Mouse (Mus musculus) forebrain, postnatal 0 days (tissue): ENCODE results near the gene Tns4. TPM values are rescaled to one million over a fixed set of nuclear protein-coding genes. Genes with fewer than 3 reads are reported as not detected.

ENCODE experiments used
- ATAC-seq: fragments of 200-750 bp; cut with Nextera tagmentation; 2 replicates; pipeline ENCODE4 v1.8.0; 2017; ENCODE audit warnings: mild to moderate bottlenecking, moderate library complexity
- DNase-seq: peaks from one replicate; pipeline ENCODE4 v3.0.0-alpha.2; 2015
- H3K27ac ChIP-seq: fragments of 300-500 bp; sonication (generic); 2 replicates; pipeline ENCODE4 v1.5.1; 2014; ENCODE audit warnings: low read depth, mild to moderate bottlenecking, antibody characterized with exemption, low read length, moderate library complexity, mixed read lengths
- H3K27me3 ChIP-seq: fragments of 300-500 bp; sonication (generic); 2 replicates; pipeline ENCODE4 v1.6.1; 2014; ENCODE audit warnings: mild to moderate bottlenecking, low read length, mixed read lengths; ENCODE audit not compliant: insufficient read depth
- H3K36me3 ChIP-seq: fragments of 300-500 bp; sonication (generic); 2 replicates; pipeline ENCODE4 v1.6.1; 2014; ENCODE audit warnings: mild to moderate bottlenecking, moderate library complexity; ENCODE audit not compliant: insufficient read depth
- H3K4me1 ChIP-seq: fragments of 300-500 bp; sonication (generic); 2 replicates; pipeline ENCODE4 v1.6.1; 2014; ENCODE audit warnings: antibody characterized with exemption; ENCODE audit not compliant: insufficient read depth
- H3K4me2 ChIP-seq: fragments of 300-500 bp; sonication (generic); 2 replicates; pipeline ENCODE4 v1.6.1; 2014; ENCODE audit warnings: low read depth, mild to moderate bottlenecking, moderate library complexity
- H3K4me3 ChIP-seq: fragments of 300-500 bp; sonication (generic); 2 replicates; pipeline ENCODE4 v1.5.1; 2014; ENCODE audit warnings: low read depth, low read length, mixed read lengths
- H3K9ac ChIP-seq: fragments of 300-500 bp; sonication (generic); 2 replicates; pipeline ENCODE4 v1.6.1; 2014; ENCODE audit warnings: mild to moderate bottlenecking
- H3K9me3 ChIP-seq: fragments of 300-500 bp; sonication (generic); 2 replicates; pipeline ENCODE4 v1.6.1; 2016; ENCODE audit warnings: low read length
- CTCF ChIP-seq: sonication (generic); IDR thresholded peaks from 2 replicates; pipeline ENCODE4 v1.5.1; 2016; ENCODE audit warnings: antibody characterized with exemption, control low read depth, low read depth
- WGBS: fragments of 180-500 bp; shearing (Covaris S2); extraction: QIAGEN DNeasy Blood & Tissue Kit; methylation state at CpG from one replicate; pipeline ENCODE4 v1.1.7; 2014; 5-methylcytosine and 5-hydroxymethylcytosine counted together
- polyA plus RNA-seq: library from polyadenylated mRNA; unstranded; fragments of >200 nt; fragmentation: Nextera tagmentation; extraction: Ambion mirVana; gene quantifications from 2 replicates; pipeline ENCODE4 v1.2.1, GENCODE M21; 2015
- total RNA-seq: library from RNA; depleted of rRNA; stranded (reverse); fragments of >200 nt; gene quantifications from 2 replicates; pipeline ENCODE4 v1.2.3, GENCODE M21; 2014

Gene Tns4
- total and polyA plus RNA-seq, 2 experiments from 2014 or later = 0.48 TPM; not detected in 1

- Histone ChIP-seq H3K27ac (no peak overlapping the region), H3K4me2 (no peak overlapping the region), H3K27me3 (no peaks in the 10 kb centered on the region), H3K9me3 (no peaks in the 10 kb centered on the region), H3K36me3 (no peaks in the 10 kb centered on the region), H3K4me3 (no peak overlapping the region), H3K4me1 (no peaks in the 10 kb centered on the region; the same call in 1 of the 2 replicates), H3K9ac (no peak overlapping the region)
- DNase-seq = no peak
- 60% methylated on average over 10 of the region's 10 CpGs for WGBS
- no peak for ATAC-seq
- TF ChIP-seq CTCF = no peak
These were observed 35.5 kb upstream of the Tns4 start for GRCm38 (mm10) chr11:99124635-99125029.

GRCm38 (mm10) chr11:99123977-99124634, 35.0 kb upstream of the Tns4 start:
- Histone ChIP-seq H3K4me3 (no peak overlapping the region), H3K27ac (no peak overlapping the region), H3K4me2 (no peak overlapping the region), H3K27me3 (no peaks in the 10 kb centered on the region), H3K9ac (no peak overlapping the region), H3K9me3 (no peaks in the 10 kb centered on the region), H3K36me3 (no peaks in the 10 kb centered on the region), H3K4me1 (no peaks in the 10 kb centered on the region; the same call in 1 of the 2 replicates)
- peak; percentile 64 for TF ChIP-seq CTCF
- ATAC-seq (peak; percentile 14; the same call in 1 of the 2 replicates), DNase-seq (peak; percentile 67)
- 39% methylated on average over 15 of the region's 15 CpGs for WGBS

GRCm38 (mm10) chr11:99122703-99123102, 33.6 kb upstream of the Tns4 start:
- H3K27ac ChIP-seq = peak overlapping the region; percentile 54; the same call in 1 of the 2 replicates
- peak; percentile 29; the same call in 1 of the 2 replicates for ATAC-seq

DNA sequence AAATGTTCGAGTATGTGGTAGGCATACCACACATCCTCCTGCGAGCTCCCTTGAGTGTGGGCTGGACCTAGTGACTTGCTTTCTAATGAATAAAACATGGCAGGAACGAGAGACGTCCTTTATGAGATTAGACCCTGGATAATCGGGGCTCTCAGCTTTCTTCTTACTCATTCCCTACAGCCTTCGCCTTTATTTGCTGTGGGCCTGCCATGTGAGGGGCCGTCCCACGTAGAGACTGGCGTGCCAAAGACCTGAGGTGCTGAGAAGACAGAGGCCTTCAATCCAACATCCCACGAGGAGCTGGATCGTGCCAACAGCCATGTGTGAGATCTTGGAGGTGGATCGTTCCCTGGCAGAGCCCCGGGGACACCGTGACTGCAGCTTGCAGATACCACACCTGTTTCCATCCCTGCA, 32.1 kb upstream of the Tns4 start:
- ATAC-seq (no peak), DNase-seq (no peak)
- no peak for TF ChIP-seq CTCF
- Histone ChIP-seq H3K4me2 (no peak overlapping the region), H3K27ac (no peak overlapping the region), H3K27me3 (no peaks in the 10 kb centered on the region), H3K36me3 (no peaks in the 10 kb centered on the region), H3K4me1 (no peaks in the 10 kb centered on the region; the same call in 1 of the 2 replicates), H3K9ac (no peak overlapping the region), H3K9me3 (no peaks in the 10 kb centered on the region), H3K4me3 (no peak overlapping the region)
- WGBS = 36% methylated on average over 14 of the region's 14 CpGs

More at GRCm38 (mm10) chr11:99122703-99123102, 33.6 kb upstream of the Tns4 start:
- Histone ChIP-seq H3K4me2 (no peak overlapping the region), H3K36me3 (no peaks in the 10 kb centered on the region), H3K4me1 (no peaks in the 10 kb centered on the region; the same call in 1 of the 2 replicates), H3K9me3 (no peaks in the 10 kb centered on the region), H3K9ac (no peak overlapping the region), H3K4me3 (no peak overlapping the region), H3K27me3 (no peaks in the 10 kb centered on the region)
- no peak for TF ChIP-seq CTCF
- no peak for DNase-seq
- WGBS = 54% methylated on average over 3 of the region's 3 CpGs

- WGBS = 41% methylated on average over 20 of the region's 20 CpGs
- Histone ChIP-seq H3K36me3 (no peaks in the 10 kb centered on the region), H3K27ac (no peak overlapping the region), H3K27me3 (no peaks in the 10 kb centered on the region), H3K4me1 (no peaks in the 10 kb centered on the region; the same call in 1 of the 2 replicates), H3K4me2 (no peak overlapping the region), H3K4me3 (no peak overlapping the region), H3K9ac (no peak overlapping the region), H3K9me3 (no peaks in the 10 kb centered on the region)
- DNase-seq = no peak
- no peak for ATAC-seq
- TF ChIP-seq CTCF = no peak
These were observed 31.6 kb upstream of the Tns4 start for GRCm38 (mm10) chr11:99120524-99121217.

DNA sequence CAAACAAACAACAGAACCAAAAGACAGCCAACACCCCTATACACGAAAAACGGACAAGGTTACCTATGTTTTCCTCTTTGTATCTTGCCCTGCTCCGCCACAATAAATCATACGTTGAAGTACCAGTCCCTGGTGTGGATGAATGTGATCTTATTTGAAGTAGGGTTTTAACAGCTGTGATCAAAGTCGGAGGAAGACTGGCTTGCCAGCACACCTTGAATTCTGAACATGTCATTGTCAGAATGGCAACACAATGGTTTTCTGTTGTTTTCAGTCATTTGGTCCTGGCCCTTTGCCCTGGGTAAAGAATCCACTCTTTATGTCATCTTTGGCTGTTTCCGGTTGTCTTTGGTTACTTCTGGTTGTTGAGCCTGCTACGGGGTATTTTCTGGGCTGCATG, 29.9 kb upstream of the Tns4 start:
- Histone ChIP-seq H3K9me3 (no peaks in the 10 kb centered on the region), H3K4me1 (no peaks in the 10 kb centered on the region; the same call in 1 of the 2 replicates), H3K36me3 (no peaks in the 10 kb centered on the region), H3K9ac (no peak overlapping the region), H3K4me3 (no peak overlapping the region), H3K27me3 (no peaks in the 10 kb centered on the region), H3K27ac (no peak overlapping the region), H3K4me2 (no peak overlapping the region)
- 80% methylated on average over 7 of the region's 7 CpGs for WGBS
- ATAC-seq (no peak), DNase-seq (no peak)
- no peak for TF ChIP-seq CTCF

DNA sequence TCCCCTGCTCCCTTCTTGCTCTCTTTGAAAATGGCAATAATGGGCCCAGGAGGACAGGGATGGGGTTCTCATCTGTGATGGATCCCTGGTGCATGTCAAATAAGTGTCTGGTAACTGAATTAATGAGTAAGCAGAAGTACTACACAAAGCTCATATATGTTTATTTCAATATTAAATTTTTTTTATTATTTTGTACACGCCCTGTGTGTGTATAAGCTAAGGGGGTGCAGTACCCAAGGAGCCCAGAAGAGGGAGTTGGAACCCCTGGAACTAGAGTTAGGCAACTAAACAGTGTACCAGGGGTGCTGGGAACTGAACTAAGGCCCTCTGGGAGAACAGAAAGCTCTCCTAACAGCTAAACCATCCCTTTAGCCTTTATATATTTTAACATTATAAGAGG, 29.3 kb upstream of the Tns4 start:
- no peaks in the 10 kb centered on the region; the same call in 1 of the 2 replicates for H3K4me1 ChIP-seq
- H3K9me3 ChIP-seq = no peaks in the 10 kb centered on the region
- no peak overlapping the region for H3K27ac ChIP-seq
- ATAC-seq (no peak), DNase-seq (no peak)
- no peak overlapping the region for H3K9ac ChIP-seq
- no peak overlapping the region for H3K4me3 ChIP-seq
- no peaks in the 10 kb centered on the region for H3K27me3 ChIP-seq
- no peak overlapping the region for H3K4me2 ChIP-seq
- WGBS = 92% methylated on average over 1 of the region's 1 CpGs
- no peaks in the 10 kb centered on the region for H3K36me3 ChIP-seq
- no peak for TF ChIP-seq CTCF
